Mouse (Mus musculus) lung, adult 2 months (tissue): ENCODE data around the gene Acvr1.

Experiments used
- CTCF ChIP-seq: fragments of 200-500 bp; IDR thresholded peaks from 2 replicates; pipeline ENCODE4 v1.5.1; 2011; ENCODE audit warnings: mild to moderate bottlenecking, low read length, control low read depth; ENCODE audit not compliant: insufficient read depth
- POLR2A ChIP-seq: fragments of 200-500 bp; IDR thresholded peaks from 2 replicates; pipeline ENCODE4 v1.6.1; 2011; ENCODE audit warnings: low read depth, mild to moderate bottlenecking, control low read depth, low read length, borderline replicate concordance; ENCODE audit errors: extremely low read depth

- TF ChIP-seq POLR2A (no peak), CTCF (no peak)
Measured at GRCm38 (mm10) chr2:58551866-58552265, 15.1 kb downstream of the Acvr1 start.
